Mouse (Mus musculus) G1E-ER4 (cell line): Measurements from ENCODE around the gene Fosl1. TPM values are rescaled to one million over a fixed set of nuclear protein-coding genes. Genes with fewer than 3 reads are reported as not detected.

ENCODE experiments used
- GATA1 ChIP-seq: IDR thresholded peaks from one replicate; pipeline ENCODE4 v1.8.0; 2012; ENCODE audit warnings: low read length, inconsistent platforms
- polyA plus RNA-seq: library from polyadenylated mRNA; stranded (reverse); fragments of >175 nt; gene quantifications from 2 replicates; pipeline ENCODE4 v1.2.3, GENCODE M21; 2012

Gene Fosl1
- polyA plus RNA-seq, 1 experiment: 10.2 TPM

DNA sequence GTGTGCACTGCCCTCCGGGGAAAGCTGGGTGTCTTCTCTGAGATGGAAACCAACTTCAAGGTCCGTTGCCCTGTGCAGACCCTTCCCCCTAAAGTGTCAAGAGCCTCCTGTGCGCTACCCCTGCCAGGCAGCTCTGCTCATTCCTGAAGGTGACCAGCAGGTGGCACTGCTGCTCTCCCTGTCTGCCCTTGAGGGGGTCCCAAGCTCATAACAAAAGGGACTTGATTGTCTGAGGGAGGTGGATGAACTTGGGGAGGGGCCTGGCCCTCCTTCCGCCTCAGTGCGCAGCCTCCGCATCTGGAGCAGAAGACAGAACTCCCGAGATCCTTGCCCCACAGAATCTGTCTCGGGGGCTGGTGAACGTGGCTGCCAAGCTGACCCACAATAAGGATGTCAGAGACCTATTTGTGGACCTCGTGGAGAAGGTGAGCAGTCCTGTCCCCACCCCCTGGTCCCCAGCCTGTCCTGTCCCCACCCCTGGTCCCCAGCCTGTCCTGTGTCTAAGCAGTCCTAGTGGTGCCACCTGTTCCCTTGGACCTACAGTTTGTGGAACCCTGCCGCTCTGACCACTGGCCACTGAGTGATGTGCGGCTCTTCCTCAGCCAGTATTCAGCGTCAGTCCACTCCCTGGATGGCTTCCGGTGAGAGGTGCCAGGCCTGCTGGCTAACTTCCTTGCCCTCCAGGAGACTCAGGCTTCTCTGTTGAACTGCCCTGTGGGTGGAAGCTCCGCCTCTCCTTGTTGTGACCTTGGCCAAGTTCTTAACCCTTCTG lies 16.6 kb downstream of the Fosl1 start:
- no peak for TF ChIP-seq GATA1

GRCm38 (mm10) chr19:5465037-5465436 lies 17.7 kb downstream of the Fosl1 start:
- TF ChIP-seq GATA1: no peak

GRCm38 (mm10) chr19:5466916-5467500 lies 19.7 kb downstream of the Fosl1 start:
- TF ChIP-seq GATA1: no peak

GRCm38 (mm10) chr19:5468374-5468773 lies 21.0 kb downstream of the Fosl1 start, which contains the start of gene Ctsw:
Gene Ctsw, minus strand, starts transcription at chr19:5468507.
- TF ChIP-seq GATA1: no peak

DNA sequence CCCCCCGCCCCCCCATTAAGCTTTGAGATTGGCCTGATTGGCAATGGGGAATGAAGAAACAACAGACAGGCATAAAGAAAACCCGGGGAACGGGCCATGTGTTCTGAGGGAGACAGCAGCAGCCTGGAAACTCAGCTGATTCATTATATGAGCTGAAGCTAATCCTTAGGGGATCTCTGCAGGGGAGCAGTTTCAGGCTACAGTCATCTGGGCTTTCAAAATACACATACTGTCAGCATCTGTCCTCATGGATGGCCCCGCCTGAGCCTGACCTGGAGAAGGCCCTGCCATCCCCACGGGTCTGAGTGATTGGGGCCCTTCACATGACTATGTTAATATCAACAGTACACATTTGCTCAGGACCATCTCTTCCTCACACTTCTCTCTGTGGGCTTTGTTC lies 24.5 kb downstream of the Fosl1 start:
- TF ChIP-seq GATA1: no peak

GRCm38 (mm10) chr19:5472857-5473256 lies 25.5 kb downstream of the Fosl1 start:
- TF ChIP-seq GATA1: no peak

- no peak for TF ChIP-seq GATA1
These were observed 26.4 kb downstream of the Fosl1 start, which contains the start of gene Efemp2 for GRCm38 (mm10) chr19:5473720-5474119. Gene Efemp2, plus strand, starts transcription at chr19:5473954.

DNA sequence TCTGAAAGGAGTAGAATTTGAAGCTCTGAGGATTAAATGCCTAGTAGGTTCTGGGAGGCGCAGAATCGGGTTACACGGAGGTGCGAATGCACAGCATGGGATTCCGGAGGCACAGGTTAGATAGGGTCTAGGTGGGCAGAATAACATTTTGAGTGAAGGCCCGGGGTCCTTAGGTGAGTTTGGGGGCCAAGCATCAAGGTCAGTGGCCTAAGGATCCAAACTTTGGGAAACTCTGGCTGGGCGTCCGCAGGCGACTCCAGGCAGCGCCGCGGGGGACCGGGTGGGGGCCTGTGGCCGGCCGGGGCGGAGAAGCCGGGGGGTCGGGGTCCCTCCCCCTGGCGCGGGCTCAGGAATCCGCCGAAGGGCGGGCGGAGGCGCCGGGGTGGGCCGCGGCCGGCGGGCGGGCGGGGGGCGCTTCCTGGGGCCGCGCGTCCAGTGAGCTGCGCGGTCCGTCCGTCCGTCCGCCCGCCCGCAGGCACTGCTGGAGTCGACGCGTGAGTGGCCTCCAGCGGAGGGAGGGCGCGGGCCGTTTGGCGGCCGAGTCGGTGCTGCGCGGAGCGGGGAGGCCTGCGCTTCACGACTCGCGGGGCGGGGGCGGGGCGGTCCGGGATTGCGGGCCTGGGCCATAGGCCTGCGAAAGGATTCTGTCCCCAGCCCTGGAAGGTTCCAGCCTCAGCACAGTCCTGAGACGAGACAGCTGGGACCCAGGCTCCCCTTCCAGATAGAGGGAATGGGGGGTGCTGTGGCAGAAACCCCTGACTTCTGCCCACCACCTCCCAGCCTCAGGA lies 27.1 kb downstream of the Fosl1 start:
- TF ChIP-seq GATA1: no peak

DNA sequence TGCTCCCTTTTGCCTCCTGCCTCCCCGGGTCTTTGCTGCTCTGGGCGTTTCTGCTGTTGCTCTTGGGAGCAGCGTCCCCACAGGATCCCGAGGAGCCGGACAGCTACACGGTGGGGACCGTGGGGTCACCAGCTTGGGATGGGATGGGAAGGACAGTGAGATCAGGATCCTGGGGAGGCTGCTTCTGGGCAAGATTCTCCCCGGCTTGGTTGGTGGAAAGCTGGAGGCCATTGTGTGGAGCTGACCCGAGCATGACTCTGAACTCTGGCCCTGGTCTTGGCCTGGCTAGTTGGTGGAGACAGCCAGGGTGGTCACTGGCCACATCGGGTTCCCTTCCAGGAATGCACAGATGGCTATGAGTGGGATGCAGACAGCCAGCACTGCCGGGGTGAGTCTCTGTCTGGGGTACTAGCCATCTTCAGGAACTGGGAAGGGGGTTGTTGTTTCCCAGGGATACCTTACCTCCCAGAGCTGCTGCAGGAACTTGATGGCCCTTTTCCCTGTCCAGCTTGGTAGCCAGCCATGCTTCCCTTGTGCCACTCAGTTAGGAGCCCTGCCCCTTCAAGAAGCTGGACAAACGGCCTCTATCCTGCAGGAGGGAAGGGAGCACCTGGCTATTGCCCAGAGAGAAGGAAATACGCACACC lies 27.8 kb downstream of the Fosl1 start:
- no peak for TF ChIP-seq GATA1

- TF ChIP-seq GATA1: no peak
These were observed 29.8 kb downstream of the Fosl1 start for GRCm38 (mm10) chr19:5477004-5477667.

DNA sequence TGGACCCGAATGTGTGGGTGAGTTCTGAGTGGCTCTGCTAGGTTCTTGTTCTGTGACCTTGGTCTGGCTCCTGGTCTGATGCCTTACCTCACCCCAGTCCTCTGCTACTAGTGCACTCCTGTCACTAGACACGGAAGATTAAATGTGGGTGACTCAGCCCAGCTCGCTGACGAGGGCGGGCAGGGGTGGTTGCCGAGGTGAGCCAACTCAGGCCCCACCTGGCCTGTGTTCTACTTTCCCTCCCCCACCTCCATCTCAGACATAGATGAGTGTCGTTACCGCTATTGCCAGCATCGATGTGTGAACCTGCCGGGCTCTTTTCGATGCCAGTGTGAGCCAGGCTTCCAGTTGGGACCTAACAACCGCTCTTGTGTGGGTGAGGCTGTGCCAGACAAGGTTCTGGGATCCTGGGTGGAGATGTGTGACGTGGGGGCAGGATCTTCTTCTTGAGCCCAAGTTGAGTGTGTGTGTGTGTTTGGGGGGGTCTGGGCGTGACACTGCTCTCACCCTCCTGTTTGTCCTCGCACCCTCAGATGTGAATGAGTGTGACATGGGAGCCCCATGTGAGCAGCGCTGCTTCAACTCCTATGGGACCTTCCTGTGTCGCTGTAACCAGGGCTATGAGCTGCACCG lies 30.4 kb downstream of the Fosl1 start:
- TF ChIP-seq GATA1: no peak

- TF ChIP-seq GATA1: no peak
These were observed 32.7 kb downstream of the Fosl1 start for GRCm38 (mm10) chr19:5480016-5480415.

DNA sequence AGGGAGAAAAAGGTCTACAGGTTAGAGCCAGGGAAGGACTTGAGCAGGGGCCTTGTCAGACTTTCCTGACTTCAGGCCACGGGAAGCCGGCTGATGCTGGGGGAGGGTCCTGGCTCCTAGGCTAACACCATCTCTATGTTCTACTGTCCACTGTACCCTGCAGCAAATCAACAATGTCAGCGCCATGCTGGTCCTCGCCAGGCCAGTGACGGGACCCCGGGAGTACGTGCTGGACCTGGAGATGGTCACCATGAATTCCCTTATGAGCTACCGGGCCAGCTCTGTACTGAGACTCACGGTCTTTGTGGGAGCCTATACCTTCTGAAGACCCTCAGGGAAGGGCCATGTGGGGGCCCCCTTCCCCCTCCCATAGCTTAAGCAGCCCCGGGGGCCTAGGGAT lies 34.1 kb downstream of the Fosl1 start:
- TF ChIP-seq GATA1: no peak
